Mouse (Mus musculus) myocyte (in vitro differentiated cells): Measurements from ENCODE around the gene Dglucy. TPM values are rescaled to one million over a fixed set of nuclear protein-coding genes. Genes with fewer than 3 reads are reported as not detected.

Experiments
- H3K27me3 ChIP-seq: one replicate; pipeline ENCODE4 v1.6.1; 2011; ENCODE audit not compliant: control insufficient read depth, insufficient read depth, insufficient read length
- H3K36me3 ChIP-seq: one replicate; pipeline ENCODE4 v1.6.1; 2011; ENCODE audit not compliant: control insufficient read depth, insufficient read depth
- H3K4me2 ChIP-seq: one replicate; pipeline ENCODE4 v1.6.1; 2011; ENCODE audit warnings: low read depth, control low read depth
- H3K4me3 ChIP-seq: one replicate; pipeline ENCODE4 v1.5.1; 2011; ENCODE audit warnings: mild to moderate bottlenecking, control low read depth, moderate library complexity
- H3K79me2 ChIP-seq: one replicate; pipeline ENCODE4 v1.6.1; 2011; ENCODE audit not compliant: control insufficient read depth, insufficient read depth
- H3ac ChIP-seq: one replicate; pipeline ENCODE4 v1.6.1; 2011; ENCODE audit not compliant: control insufficient read depth, insufficient read length
- CEBPB ChIP-seq: IDR thresholded peaks from 2 replicates; pipeline ENCODE4 v1.6.1; 2011; ENCODE audit warnings: mild to moderate bottlenecking, moderate library complexity; ENCODE audit not compliant: poor library complexity, insufficient read depth, severe bottlenecking
- E2F4 ChIP-seq: IDR thresholded peaks from one replicate; pipeline ENCODE4 v1.6.1; 2011; ENCODE audit warnings: mild to moderate bottlenecking, control low read depth, moderate library complexity; ENCODE audit not compliant: insufficient read depth
- MAX ChIP-seq: IDR thresholded peaks from one replicate; pipeline ENCODE4 v1.6.1; 2011; ENCODE audit warnings: low read depth, mild to moderate bottlenecking, control low read depth
- MYOD1 ChIP-seq, 3 experiments: IDR thresholded peaks; one replicate each; pipeline ENCODE4 v1.6.1; 2011; ENCODE audit warnings: control low read depth in 2 of 3, low read depth in 2 of 3, mild to moderate bottlenecking in 2 of 3, moderate library complexity in 1 of 3; ENCODE audit not compliant: insufficient read length in 2 of 3, control insufficient read depth in 1 of 3
- MYOG ChIP-seq, 3 experiments: IDR thresholded peaks; one replicate each; pipeline ENCODE4 v1.6.1; 2011; ENCODE audit warnings: control low read depth in 2 of 3, low read depth in 2 of 3, mild to moderate bottlenecking in 2 of 3; ENCODE audit not compliant: insufficient read length in 2 of 3, control insufficient read depth in 1 of 3, insufficient read depth in 1 of 3
- POLR2A ChIP-seq: IDR thresholded peaks from one replicate; pipeline ENCODE4 v1.6.1; 2011; ENCODE audit warnings: low read depth, mild to moderate bottlenecking, control low read depth, moderate library complexity; ENCODE audit not compliant: insufficient read length
- POLR2AphosphoS2 ChIP-seq: IDR thresholded peaks from one replicate; pipeline ENCODE4 v1.6.1; 2011; ENCODE audit warnings: low read depth, control low read depth; ENCODE audit not compliant: insufficient read length
- REST ChIP-seq: IDR thresholded peaks from one replicate; pipeline ENCODE4 v1.6.1; 2011; ENCODE audit warnings: mild to moderate bottlenecking, control low read depth, moderate library complexity; ENCODE audit not compliant: insufficient read depth, insufficient read length
- SRF ChIP-seq: IDR thresholded peaks from one replicate; pipeline ENCODE4 v1.6.1; 2011; ENCODE audit warnings: low read depth; ENCODE audit not compliant: control insufficient read depth, insufficient read length
- TCF12 ChIP-seq: IDR thresholded peaks from one replicate; pipeline ENCODE4 v1.6.1; 2011; ENCODE audit warnings: mild to moderate bottlenecking, control low read depth; ENCODE audit not compliant: poor library complexity, insufficient read depth, severe bottlenecking
- TCF3 ChIP-seq: IDR thresholded peaks from one replicate; pipeline ENCODE4 v1.6.1; 2011; ENCODE audit warnings: low read depth, control low read depth; ENCODE audit not compliant: insufficient read length
- USF1 ChIP-seq: IDR thresholded peaks from one replicate; pipeline ENCODE4 v1.6.1; 2011; ENCODE audit warnings: low read depth, mild to moderate bottlenecking, control low read depth, moderate library complexity
- polyA plus RNA-seq: library from polyadenylated mRNA; unstranded; fragments of >200 nt; fragmentation: generic; extraction: Trizol; gene quantifications from one replicate; pipeline ENCODE4 v1.2.1, GENCODE M21; 2012; ENCODE audit warnings: missing spikeins

Dglucy gene
- polyA plus RNA-seq, 1 experiment, result 24.4 TPM

GRCm38 (mm10) chr12:100897736-100898650 is 119.1 kb downstream of the Dglucy start:
- Histone ChIP-seq H3ac (no peak overlapping the region), H3K4me2 (no peak overlapping the region), H3K36me3 (no peaks in the 10 kb centered on the region), H3K27me3 (peaks cover 43% of the 10 kb centered on the region), H3K4me3 (no peak overlapping the region), H3K79me2 (no peaks in the 10 kb centered on the region)
- TF ChIP-seq CEBPB, result no peak
- TF ChIP-seq TCF3, result no peak
- no peak for TF ChIP-seq MAX
- TF ChIP-seq REST, result no peak
- no peak for TF ChIP-seq MYOG (IDR thresholded peaks at IDR 0.05; ENCODE audit: control insufficient read depth in 1 of 3, insufficient read depth in 1 of 3, insufficient read length in 2 of 3, low read depth in 2 of 3)
- TF ChIP-seq USF1, result no peak
- no peak for TF ChIP-seq MYOD1 (IDR thresholded peaks at IDR 0.05; ENCODE audit: control insufficient read depth in 1 of 3, insufficient read length in 2 of 3, low read depth in 2 of 3)
- no peak for TF ChIP-seq POLR2AphosphoS2
- TF ChIP-seq POLR2A, result no peak
- no peak for TF ChIP-seq E2F4
- no peak for TF ChIP-seq TCF12
- TF ChIP-seq SRF, result no peak

- no peaks in the 10 kb centered on the region for H3K79me2 ChIP-seq
- no peak overlapping the region for H3ac ChIP-seq
- TF ChIP-seq TCF12 (no peak), MAX (no peak), MYOD1 (IDR thresholded peaks at IDR 0.05; ENCODE audit: control insufficient read depth in 1 of 3, insufficient read length in 2 of 3, low read depth in 2 of 3) (peak in 1 of 3 experiments; percentile 9), USF1 (no peak)
- no peaks in the 10 kb centered on the region for H3K36me3 ChIP-seq
- peak overlapping the region; percentile 30 for H3K4me2 ChIP-seq
- H3K27me3 ChIP-seq, result peaks cover 47% of the 10 kb centered on the region
- no peak overlapping the region for H3K4me3 ChIP-seq
Observed at GRCm38 (mm10) chr12:100899111-100899640, 120.3 kb downstream of the Dglucy start.

GRCm38 (mm10) chr12:100900901-100901300 is 122.0 kb downstream of the Dglucy start:
- no peak for TF ChIP-seq USF1
- TF ChIP-seq POLR2A, result no peak
- TF ChIP-seq REST, result no peak
- no peak for TF ChIP-seq CEBPB
- no peak for TF ChIP-seq POLR2AphosphoS2
- TF ChIP-seq E2F4, result no peak
- H3ac ChIP-seq, result no peak overlapping the region
- no peak overlapping the region for H3K4me2 ChIP-seq
- H3K79me2 ChIP-seq, result no peaks in the 10 kb centered on the region
- no peak overlapping the region for H3K4me3 ChIP-seq
- peaks cover 47% of the 10 kb centered on the region for H3K27me3 ChIP-seq
- H3K36me3 ChIP-seq, result no peaks in the 10 kb centered on the region

- Histone ChIP-seq H3K79me2 (no peaks in the 10 kb centered on the region), H3K27me3 (peaks cover 47% of the 10 kb centered on the region), H3K4me2 (no peak overlapping the region), H3K36me3 (no peaks in the 10 kb centered on the region), H3K4me3 (no peak overlapping the region), H3ac (no peak overlapping the region)
- TF ChIP-seq TCF12 (no peak), USF1 (no peak), MYOD1 (IDR thresholded peaks at IDR 0.05; ENCODE audit: control insufficient read depth in 1 of 3, insufficient read length in 2 of 3, low read depth in 2 of 3) (no peak), SRF (no peak), POLR2AphosphoS2 (no peak), TCF3 (no peak), POLR2A (no peak), MYOG (IDR thresholded peaks at IDR 0.05; ENCODE audit: control insufficient read depth in 1 of 3, insufficient read depth in 1 of 3, insufficient read length in 2 of 3, low read depth in 2 of 3) (no peak), REST (no peak), CEBPB (no peak), MAX (no peak), E2F4 (no peak)
Observed at GRCm38 (mm10) chr12:100901386-100901785, 122.5 kb downstream of the Dglucy start.

GRCm38 (mm10) chr12:100903761-100904160 is 124.9 kb downstream of the Dglucy start:
- Histone ChIP-seq H3K36me3 (no peaks in the 10 kb centered on the region), H3K4me2 (no peak overlapping the region), H3K27me3 (peaks cover 49% of the 10 kb centered on the region), H3K79me2 (no peaks in the 10 kb centered on the region), H3ac (no peak overlapping the region), H3K4me3 (no peak overlapping the region)
- TF ChIP-seq TCF3 (no peak), REST (no peak), CEBPB (no peak), MAX (no peak), POLR2A (no peak), SRF (no peak), MYOG (IDR thresholded peaks at IDR 0.05; ENCODE audit: control insufficient read depth in 1 of 3, insufficient read depth in 1 of 3, insufficient read length in 2 of 3, low read depth in 2 of 3) (no peak), E2F4 (no peak), MYOD1 (IDR thresholded peaks at IDR 0.05; ENCODE audit: control insufficient read depth in 1 of 3, insufficient read length in 2 of 3, low read depth in 2 of 3) (no peak), POLR2AphosphoS2 (no peak), TCF12 (no peak), USF1 (no peak)
